Mouse (Mus musculus) erythroblast, embryonic 14.5 days (primary cell): ENCODE measurements around the gene Lrrc17. TPM values are rescaled to one million over a fixed set of nuclear protein-coding genes. Genes with fewer than 3 reads are reported as not detected.

Experiments
- H3K27me3 ChIP-seq: 2 replicates; pipeline ENCODE4 v1.6.1; 2012; ENCODE audit warnings: inconsistent platforms; ENCODE audit not compliant: control insufficient read depth
- H3K36me3 ChIP-seq: 2 replicates; pipeline ENCODE4 v1.6.1; 2012; ENCODE audit warnings: mild to moderate bottlenecking, inconsistent platforms; ENCODE audit not compliant: control insufficient read depth
- H3K4me1 ChIP-seq: 2 replicates; pipeline ENCODE4 v1.6.1; 2012; ENCODE audit warnings: inconsistent platforms; ENCODE audit not compliant: control insufficient read depth
- H3K4me3 ChIP-seq: replicated peaks from 2 replicates; pipeline ENCODE3; 2012; ENCODE audit warnings: moderate library complexity, mild to moderate bottlenecking, inconsistent platforms
- H3K9me3 ChIP-seq: 2 replicates; pipeline ENCODE4 v1.6.1; 2012; ENCODE audit warnings: low read length, inconsistent platforms, mixed read lengths; ENCODE audit not compliant: control insufficient read depth
- GATA1 ChIP-seq: IDR thresholded peaks from 2 replicates; pipeline ENCODE4 v1.6.1; 2012; ENCODE audit warnings: low read length, inconsistent platforms, mixed read lengths
- TAL1 ChIP-seq: IDR thresholded peaks from 3 replicates; pipeline ENCODE4 v1.6.1; 2012; ENCODE audit warnings: low read length, inconsistent platforms, mixed read lengths
- polyA plus RNA-seq: library from polyadenylated mRNA; stranded (reverse); fragments of >175 nt; gene quantifications from 2 replicates; pipeline ENCODE4 v1.2.3, GENCODE M21; 2012

Lrrc17 gene
- not detected in 2 replicates for polyA plus RNA-seq

DNA sequence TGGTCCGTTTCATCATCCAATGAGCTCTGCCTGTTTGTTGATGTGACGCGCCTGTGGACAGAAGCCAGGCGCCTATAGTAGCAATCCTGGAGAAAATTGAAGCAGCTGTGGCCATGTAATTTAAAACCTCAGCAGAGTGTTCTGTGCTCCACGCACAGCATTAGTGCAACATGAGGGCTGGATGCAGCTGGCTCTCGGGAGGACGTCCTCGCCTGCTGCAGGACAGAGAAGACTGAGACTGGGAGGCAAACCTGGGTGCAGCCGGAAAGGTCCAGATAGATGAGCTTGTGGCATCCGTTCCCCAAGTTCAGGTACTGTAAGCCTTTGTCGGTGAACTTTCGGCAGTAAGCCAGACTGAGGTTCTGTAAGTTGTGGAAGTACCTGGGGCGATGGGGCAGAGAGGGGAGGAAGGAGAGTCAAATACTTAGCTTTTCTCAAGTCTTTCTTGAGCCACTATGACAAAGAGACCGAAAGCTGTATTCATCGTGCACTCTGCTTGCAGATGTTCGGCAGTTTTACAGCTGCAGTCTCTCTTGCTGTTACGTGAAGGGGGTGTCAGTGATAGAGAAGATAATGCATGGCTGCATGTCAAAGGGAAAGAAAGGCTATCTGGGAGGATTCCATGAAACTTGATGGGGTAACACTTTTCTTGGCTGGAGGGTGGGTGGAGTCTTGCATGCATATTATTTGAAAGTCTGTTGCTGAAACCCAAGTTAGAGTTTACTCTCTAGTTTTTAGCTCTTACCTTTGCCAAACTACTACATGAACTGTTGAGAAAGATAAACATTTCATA lies at the start of gene Lrrc17:
Gene Lrrc17 (plus strand): TSS at position 151 of the 793 bp plus-strand sequence.
- Histone ChIP-seq H3K4me3 (no peak within 1 kb of the TSS), H3K4me1 (no peaks in the 10 kb centered on the region), H3K36me3 (no peaks in the 10 kb centered on the region), H3K9me3 (no peaks in the 10 kb centered on the region), H3K27me3 (no peaks in the 10 kb centered on the region)
- TF ChIP-seq TAL1, result no peak

DNA sequence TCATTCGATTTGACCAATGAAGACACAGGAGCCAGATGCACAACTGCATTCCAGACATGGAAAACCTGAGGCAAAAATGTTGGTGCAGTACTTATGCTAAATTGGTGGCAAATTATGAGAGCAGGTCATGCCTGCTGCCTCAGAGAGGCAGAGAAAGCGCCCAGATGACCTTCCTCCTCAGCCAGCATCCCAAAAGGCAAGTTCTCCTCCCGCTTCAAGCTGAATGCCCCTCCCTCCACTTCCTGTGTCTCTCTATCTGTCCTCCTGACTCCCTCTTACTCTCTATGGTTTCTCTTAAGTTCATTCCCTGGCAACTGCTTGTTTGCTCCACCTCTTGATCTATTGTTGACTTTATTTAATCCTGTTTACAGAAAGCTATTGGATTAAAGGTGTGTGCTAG lies 48.6 kb upstream of the Lrrc17 start:
- Histone ChIP-seq H3K36me3 (no peaks in the 10 kb centered on the region), H3K4me3 (no peak overlapping the region), H3K27me3 (no peaks in the 10 kb centered on the region), H3K4me1 (no peaks in the 10 kb centered on the region), H3K9me3 (no peaks in the 10 kb centered on the region)
- TF ChIP-seq GATA1 (no peak), TAL1 (no peak)

DNA sequence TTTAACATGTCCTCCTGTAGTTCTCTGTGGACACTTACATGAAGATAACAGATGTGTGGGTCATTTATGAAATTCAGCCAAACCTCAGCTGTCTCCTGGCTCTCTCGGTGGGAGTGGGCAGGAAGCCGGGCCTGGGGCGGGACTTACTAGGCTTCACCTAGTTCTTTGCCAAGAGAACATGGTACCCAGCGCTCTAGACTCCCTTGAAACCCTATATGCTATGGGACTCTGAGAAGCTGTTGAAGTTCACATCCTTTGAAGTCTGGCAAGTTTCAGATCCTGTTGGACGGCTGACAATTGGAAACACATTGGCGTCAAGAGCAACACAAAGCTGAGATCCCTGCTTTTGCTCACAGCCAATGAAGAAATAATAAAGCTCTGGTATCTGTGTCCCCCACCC lies 47.0 kb upstream of the Lrrc17 start:
- H3K4me1 ChIP-seq, result no peaks in the 10 kb centered on the region
- H3K4me3 ChIP-seq, result no peak overlapping the region
- H3K36me3 ChIP-seq, result no peaks in the 10 kb centered on the region
- no peaks in the 10 kb centered on the region for H3K27me3 ChIP-seq
- H3K9me3 ChIP-seq, result no peaks in the 10 kb centered on the region
- TF ChIP-seq TAL1 (no peak), GATA1 (no peak)

DNA sequence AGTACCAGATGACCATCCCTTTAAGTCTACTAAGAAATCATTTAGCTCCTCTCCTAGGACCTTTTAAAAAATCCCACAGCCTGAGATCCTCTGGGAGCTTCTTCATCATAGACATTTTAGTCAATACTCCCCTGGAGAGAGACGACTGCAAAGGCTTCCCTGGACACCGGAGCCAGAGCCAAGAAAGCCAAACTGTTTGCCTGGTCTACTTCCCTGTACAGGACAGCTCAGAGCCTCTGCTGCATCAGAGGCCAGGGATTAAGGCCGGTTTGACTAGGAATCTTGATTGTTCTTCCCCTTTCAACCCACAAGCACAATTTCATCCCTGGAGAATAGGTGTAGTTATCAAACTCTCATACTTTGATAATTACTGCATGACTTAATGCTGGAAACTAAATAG lies 46.5 kb upstream of the Lrrc17 start:
- H3K4me3 ChIP-seq, result no peak overlapping the region
- H3K9me3 ChIP-seq, result no peaks in the 10 kb centered on the region
- no peaks in the 10 kb centered on the region for H3K27me3 ChIP-seq
- H3K36me3 ChIP-seq, result no peaks in the 10 kb centered on the region
- TF ChIP-seq GATA1, result no peak
- no peak for TF ChIP-seq TAL1
- H3K4me1 ChIP-seq, result no peaks in the 10 kb centered on the region

DNA sequence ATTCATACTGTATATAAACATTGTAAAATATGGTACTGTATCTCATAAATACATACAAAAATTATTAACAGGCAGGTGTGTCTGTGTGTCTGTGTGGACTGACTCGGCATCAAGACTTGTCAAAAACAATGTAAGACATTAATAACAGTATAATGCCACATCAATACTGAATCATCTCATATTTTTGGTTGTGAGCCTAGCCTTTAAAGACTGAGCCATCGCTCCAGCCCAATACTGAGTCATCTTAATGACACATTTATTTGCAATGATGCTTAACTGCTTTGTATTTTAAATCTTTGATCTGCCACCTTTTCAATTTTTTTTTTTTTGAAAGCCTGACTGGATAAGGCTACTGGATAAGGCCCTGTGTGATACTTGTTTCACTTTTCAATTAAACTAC lies 44.9 kb upstream of the Lrrc17 start:
- H3K9me3 ChIP-seq, result no peaks in the 10 kb centered on the region
- no peak overlapping the region for H3K4me3 ChIP-seq
- TF ChIP-seq GATA1 (no peak), TAL1 (no peak)
- H3K36me3 ChIP-seq, result no peaks in the 10 kb centered on the region
- H3K27me3 ChIP-seq, result no peaks in the 10 kb centered on the region
- H3K4me1 ChIP-seq, result no peaks in the 10 kb centered on the region

DNA sequence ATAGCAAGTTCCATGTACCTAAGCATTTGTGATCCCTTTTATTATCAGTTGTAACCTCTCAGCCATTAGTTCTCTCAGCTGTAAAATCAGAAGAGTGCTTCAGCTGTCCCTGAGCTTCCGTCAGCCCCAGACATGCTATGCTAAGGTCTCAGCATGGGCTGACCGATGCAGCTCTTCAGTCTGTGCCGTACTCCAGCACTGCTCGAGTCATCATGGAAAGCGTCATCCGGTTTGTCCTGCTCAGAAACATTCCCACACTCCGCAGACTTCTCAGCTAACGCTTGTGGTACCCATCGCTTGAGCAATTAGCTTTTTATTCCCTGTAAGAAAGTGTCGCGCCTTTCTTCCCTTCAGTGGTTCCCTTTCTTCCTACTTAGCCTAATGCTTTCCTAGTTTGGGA lies 44.4 kb upstream of the Lrrc17 start:
- Histone ChIP-seq H3K36me3 (no peaks in the 10 kb centered on the region), H3K4me3 (no peak overlapping the region), H3K27me3 (no peaks in the 10 kb centered on the region), H3K9me3 (no peaks in the 10 kb centered on the region), H3K4me1 (no peaks in the 10 kb centered on the region)
- TF ChIP-seq GATA1 (no peak), TAL1 (no peak)

DNA sequence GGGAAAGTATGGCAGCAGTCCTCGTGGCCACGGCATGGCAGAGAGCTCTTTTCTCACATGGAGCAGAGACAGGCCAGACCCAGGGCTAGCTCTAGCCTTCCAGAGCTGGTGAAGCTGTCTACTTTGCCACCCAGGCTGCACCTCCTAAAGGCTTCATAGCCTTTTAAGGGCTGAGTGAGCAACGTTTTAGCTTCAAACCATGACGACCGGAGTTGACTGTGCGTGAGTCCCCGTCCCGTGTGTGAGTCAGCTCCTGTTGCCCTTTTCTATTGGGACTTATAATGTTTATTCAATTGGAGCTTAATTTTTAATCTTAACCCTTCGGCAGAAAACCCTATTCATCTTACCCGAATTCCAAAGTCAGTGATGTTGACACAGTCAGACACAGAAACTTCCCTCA lies 43.2 kb upstream of the Lrrc17 start:
- TF ChIP-seq TAL1, result no peak
- no peak for TF ChIP-seq GATA1
- H3K27me3 ChIP-seq, result no peaks in the 10 kb centered on the region
- H3K36me3 ChIP-seq, result no peaks in the 10 kb centered on the region
- H3K4me3 ChIP-seq, result no peak overlapping the region
- no peaks in the 10 kb centered on the region for H3K9me3 ChIP-seq
- no peaks in the 10 kb centered on the region for H3K4me1 ChIP-seq

DNA sequence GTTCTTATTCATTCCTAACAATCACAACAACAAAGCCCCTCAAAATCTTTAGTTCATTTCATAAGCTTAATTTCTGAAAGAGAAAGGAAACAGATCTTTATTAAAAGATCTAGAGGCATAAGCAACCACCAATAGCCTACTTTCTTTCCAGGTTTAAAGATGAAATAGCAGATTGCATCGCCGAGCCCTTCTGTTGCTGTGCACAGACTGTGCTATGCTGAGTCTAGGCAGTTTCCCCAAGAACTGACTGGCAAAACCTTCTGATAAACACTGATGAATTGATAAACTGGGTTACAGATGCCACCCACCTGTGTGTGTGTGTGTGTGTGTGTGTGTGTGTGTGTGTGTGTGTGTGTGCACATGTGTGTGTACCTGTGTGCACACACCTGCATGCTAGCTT lies 42.4 kb upstream of the Lrrc17 start:
- Histone ChIP-seq H3K36me3 (no peaks in the 10 kb centered on the region), H3K27me3 (no peaks in the 10 kb centered on the region), H3K4me3 (no peak overlapping the region), H3K4me1 (no peaks in the 10 kb centered on the region), H3K9me3 (no peaks in the 10 kb centered on the region)
- TF ChIP-seq TAL1 (no peak), GATA1 (no peak)

DNA sequence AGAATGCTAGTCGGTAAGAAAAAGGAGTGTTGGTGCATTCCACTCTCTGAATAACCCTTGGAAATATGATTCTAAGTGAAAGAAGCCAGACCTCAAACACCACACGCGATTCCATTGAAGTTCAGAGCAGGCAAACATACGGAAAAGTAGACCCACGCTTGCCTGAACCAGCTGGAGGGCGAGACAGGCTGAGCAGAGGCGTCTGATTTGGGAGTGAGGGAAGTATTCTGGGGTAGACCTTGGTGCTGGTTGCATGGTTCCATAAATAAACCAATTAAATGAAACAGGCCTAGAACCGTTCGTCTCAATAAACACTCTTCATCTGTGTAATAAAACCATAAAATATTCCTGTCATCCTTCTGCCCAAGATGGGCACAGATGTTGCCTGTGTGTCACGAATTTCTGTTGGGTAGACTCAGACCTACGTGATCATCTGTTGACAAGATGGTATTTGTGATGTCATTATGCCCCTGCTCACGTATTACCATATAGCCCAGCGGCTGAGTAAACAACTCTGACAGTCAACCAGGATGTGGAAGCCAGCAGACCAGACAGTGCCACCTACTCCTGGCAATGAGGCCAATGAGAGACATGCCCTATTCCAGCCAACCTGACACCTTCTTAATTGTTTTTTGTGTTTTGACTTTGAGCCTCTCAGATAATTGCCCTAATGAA lies 40.3 kb upstream of the Lrrc17 start:
- no peaks in the 10 kb centered on the region for H3K4me1 ChIP-seq
- no peaks in the 10 kb centered on the region for H3K9me3 ChIP-seq
- no peaks in the 10 kb centered on the region for H3K27me3 ChIP-seq
- no peaks in the 10 kb centered on the region for H3K36me3 ChIP-seq
- TF ChIP-seq GATA1 (no peak), TAL1 (no peak)
- no peak overlapping the region for H3K4me3 ChIP-seq
